Mouse (Mus musculus) embryonic facial prominence, embryonic 11.5 days (tissue): ENCODE measurements around the gene AB124611. TPM values are rescaled to one million over a fixed set of nuclear protein-coding genes. Genes with fewer than 3 reads are reported as not detected.

ENCODE experiments used
- microRNA-seq: library from miRNA; unstranded; fragments of <30 nt; microRNA quantifications from one replicate; pipeline ENCODE4, GENCODE M21; 2016; ENCODE audit warnings: borderline number of aligned reads
- polyA plus RNA-seq: library from polyadenylated mRNA; unstranded; fragments of >200 nt; fragmentation: Nextera tagmentation; extraction: Ambion mirVana; gene quantifications from 2 replicates; pipeline ENCODE4 v1.2.1, GENCODE M21; 2014

The AB124611 gene
- polyA plus RNA-seq, 1 experiment from 2014 or later, result 1.00 TPM

Small RNAs within 50 kb of the gene (microRNA-seq; reads per million reads assigned to microRNA genes)
- 25.4 reads per million, percentile 23 among the genes with 10 or more reads in this experiment for gene Mir199a-1

Other genes with a start within 250 kb of the AB124611 start
- gene Kri1, start 238.2 kb upstream of the AB124611 start, polyA plus RNA-seq, result 11.4 and 13.3 TPM in 2 replicates
- gene Cdkn2d, start 234.8 kb upstream of the AB124611 start, polyA plus RNA-seq, result 51.3 and 55.0 TPM in 2 replicates
- gene Ap1m2, start 213.8 kb upstream of the AB124611 start, polyA plus RNA-seq, result 15.9 and 16.3 TPM in 2 replicates
- gene Slc44a2, start 205.5 kb upstream of the AB124611 start, polyA plus RNA-seq, result 86.0 and 89.8 TPM in 2 replicates
- 248 and 256 TPM in 2 replicates for gene Ilf3, start 158.3 kb upstream of the AB124611 start, polyA plus RNA-seq
- gene Qtrt1, start 114.3 kb upstream of the AB124611 start, polyA plus RNA-seq, result 47.6 and 51.5 TPM in 2 replicates
- gene Dnm2, start 101.3 kb upstream of the AB124611 start, polyA plus RNA-seq, result 57.1 and 58.0 TPM in 2 replicates
- gene Tmed1, start 15.9 kb upstream of the AB124611 start, polyA plus RNA-seq, result 81.3 and 86.9 TPM in 2 replicates
- 62.4 and 64.2 TPM in 2 replicates for gene Carm1, start 20.7 kb downstream of the AB124611 start, polyA plus RNA-seq
- gene Timm29, start 66.5 kb downstream of the AB124611 start, polyA plus RNA-seq, result 51.2 and 52.9 TPM in 2 replicates
- gene Yipf2, start 66.7 kb downstream of the AB124611 start, polyA plus RNA-seq, result 13.1 and 13.8 TPM in 2 replicates
- gene Smarca4, start 90.0 kb downstream of the AB124611 start, polyA plus RNA-seq, result 106 and 119 TPM in 2 replicates
- gene Ldlr, start 197.3 kb downstream of the AB124611 start, polyA plus RNA-seq, result 14.7 and 15.0 TPM in 2 replicates
- 126 and 132 TPM in 2 replicates for gene Spc24, start 234.1 kb downstream of the AB124611 start, polyA plus RNA-seq